Mouse (Mus musculus) central nervous system, embryonic 18 days (tissue): ENCODE measurements around the gene Clba1. TPM values are rescaled to one million over a fixed set of nuclear protein-coding genes. Genes with fewer than 3 reads are reported as not detected.

Source experiments
- polyA plus RNA-seq: library from polyadenylated mRNA; depleted of rRNA; stranded (reverse); fragments of >200 nt; gene quantifications from 2 replicates; pipeline ENCODE4 v1.2.3, GENCODE M21; 2012; rRNA removed

Gene Clba1
- polyA plus RNA-seq: 14.5 and 14.7 TPM in 2 replicates

DNA sequence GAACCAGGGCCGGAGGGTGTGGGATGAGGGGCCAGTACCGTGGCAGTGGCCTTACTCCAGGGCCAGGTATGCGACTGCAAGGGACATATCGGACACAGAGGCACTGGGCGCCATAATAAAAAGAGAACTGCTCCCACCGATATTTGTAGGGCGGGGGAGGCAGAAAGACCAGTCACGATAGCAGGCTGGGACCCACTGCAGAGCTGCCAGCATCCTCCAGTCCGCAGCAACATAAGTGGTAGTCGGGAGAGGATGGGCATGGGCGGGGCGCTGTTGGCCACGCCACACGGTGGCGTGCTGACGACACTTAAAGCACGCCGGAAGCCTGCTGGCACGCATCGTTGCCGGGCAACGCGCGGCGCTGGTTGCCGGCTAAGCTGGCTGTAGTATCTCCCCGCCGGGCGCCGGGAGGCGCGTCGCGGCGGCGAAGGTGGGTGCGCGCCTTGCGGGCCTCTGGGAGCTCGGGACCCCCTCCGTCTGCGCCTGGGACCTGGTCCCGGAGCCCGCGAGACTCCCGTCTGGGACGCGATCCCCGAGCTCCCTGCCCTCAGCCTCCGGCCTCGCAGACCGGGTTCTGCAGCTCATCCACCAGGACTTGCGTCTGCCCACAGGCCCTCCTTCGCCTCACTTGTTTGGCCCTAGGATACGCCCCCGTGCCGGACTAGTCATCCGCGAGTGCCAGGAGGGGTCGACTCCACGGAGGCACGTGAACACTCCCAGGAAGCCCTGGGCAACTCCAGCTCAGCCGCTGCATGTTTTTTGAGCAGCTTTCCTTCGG, at the start of gene Clba1:
Clba1 (plus strand) TSS at position 351 of the 778 bp plus-strand sequence.

DNA sequence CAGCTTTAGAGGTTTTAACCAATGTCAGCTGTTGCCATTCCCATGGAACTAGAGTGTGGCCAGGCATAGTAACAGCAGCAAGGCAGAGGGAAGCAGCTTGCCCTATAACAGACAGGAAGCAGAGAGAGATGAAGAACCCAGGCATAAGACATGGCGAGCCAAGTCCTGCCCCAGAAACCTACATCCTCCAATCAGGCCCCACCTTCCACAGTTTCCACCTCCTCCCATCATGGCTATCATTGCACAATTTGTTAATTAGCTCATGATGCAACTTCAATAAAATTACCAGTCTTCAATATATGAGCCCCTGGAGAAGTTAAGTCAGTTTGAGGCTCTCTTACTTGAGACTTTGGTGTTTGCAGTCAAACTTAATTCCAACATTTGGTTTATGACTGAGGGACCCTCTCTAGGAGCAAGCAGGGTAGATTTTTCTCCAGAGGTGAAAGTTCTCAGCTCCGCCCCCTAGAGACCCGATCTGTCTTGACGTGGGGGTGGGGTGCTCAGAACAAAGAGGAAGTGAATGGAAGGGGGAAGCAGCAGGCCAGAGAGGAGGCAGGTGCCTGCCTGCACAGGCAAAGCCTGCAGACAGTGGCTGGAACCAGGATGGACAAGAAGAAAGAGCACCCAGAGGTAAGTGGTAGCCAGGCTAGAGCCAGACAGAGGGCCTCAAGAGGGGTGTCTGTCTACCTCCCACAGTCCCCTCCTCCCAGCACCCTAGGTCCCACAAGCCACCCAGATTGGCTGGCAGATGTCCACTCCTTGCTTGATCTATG, 48.4 kb upstream of the Clba1 start, which contains the start of gene Pld4:
Pld4 (plus strand) TSS at position 502 of the 773 bp plus-strand sequence.

DNA sequence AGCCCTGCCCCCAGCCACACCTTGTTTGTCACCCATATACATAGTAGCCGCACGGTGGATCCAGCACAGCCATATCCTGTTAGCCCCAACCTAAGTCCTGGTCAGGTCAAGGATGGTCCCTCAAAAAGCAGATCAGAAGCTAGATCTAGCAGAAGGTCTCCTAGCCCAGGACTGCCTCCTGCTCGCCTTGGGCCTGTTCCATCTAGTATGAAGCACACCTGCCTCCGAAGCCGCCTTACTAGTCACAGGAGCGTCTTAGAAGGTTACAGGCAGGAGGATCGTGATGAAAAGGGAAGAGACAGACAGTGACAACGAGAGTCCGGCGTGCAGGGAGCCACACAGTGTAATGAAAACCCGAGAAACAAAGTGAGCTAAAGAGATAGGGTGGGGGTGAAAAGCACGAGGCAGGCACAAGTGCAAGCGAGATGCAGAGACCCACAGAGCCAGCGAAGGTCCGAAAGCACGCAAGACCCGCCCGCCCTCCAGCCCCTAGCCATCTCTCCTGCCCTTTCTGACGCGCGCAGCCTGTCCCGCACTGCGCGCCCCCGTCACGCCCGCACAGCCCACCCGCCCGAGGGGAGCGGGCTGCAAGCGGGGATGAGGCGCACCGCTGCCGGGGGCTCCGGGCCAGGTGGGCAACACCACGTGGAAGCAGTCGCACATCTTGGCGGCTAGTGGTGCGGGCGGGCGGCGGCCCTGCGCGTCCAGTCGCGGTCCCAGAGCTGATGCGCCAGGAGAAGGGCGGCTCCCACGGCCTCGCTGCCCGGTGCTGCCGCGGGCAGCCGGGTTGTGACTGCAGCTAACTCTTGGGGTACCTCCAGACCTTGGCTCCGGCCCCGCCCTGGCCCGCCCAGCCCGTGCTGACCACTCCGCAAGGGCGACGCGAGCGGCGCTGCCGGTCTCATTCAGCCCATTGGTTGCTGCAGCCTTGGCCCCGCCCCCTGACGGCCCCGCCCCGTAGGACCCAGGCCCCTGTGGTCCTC, 6.6 kb upstream of the Clba1 start, which contains the start of gene Ahnak2:
Ahnak2 (minus strand) TSS at position 794 of the 983 bp plus-strand sequence.

DNA sequence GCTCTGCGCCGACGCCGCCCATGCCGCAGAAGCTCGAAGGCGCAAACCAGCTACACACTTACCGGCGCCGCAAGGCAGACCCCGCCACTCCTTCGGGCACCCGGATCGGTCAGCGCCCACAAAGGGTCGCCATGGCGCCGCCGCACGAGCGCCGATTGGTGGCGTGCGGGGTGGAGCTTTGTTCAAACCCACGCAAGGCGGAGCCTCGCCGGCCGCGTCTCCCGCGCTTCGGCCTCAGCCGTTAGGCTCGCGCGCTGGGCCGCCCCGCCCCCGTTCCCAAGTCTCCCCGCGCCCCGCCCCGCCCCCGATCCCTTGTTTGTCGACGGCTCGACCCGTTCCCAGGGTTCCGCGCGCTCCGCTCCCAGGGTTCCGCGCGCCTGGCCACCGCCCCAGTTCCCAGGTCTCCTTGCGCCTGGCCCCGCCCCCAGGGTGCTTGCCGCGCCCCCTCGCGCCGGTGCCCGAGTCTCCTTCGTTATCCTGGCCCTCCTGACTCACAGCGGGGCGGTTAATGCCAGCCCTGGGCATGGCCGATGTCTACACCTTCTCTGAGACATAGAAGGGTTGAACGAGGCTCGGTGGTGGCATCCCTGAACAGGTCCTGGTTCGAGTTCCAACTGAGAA, 20.6 kb downstream of the Clba1 start, which contains the start of gene Cdca4:
Cdca4 (minus strand) TSS at position 180 of the 621 bp plus-strand sequence.

Other genes starting within 250 kb of the Clba1 start
- gene Inf2, start 220.2 kb upstream of the Clba1 start, polyA plus RNA-seq: 9.6 and 12.4 TPM in 2 replicates
- 3.2 and 8.8 TPM in 2 replicates for gene Adssl1, start 188.9 kb upstream of the Clba1 start, polyA plus RNA-seq
- 44.8 and 45.5 TPM in 2 replicates for gene Siva1, start 164.3 kb upstream of the Clba1 start, polyA plus RNA-seq
- gene Akt1, start 134.1 kb upstream of the Clba1 start, polyA plus RNA-seq: 253 and 274 TPM in 2 replicates
- gene Zbtb42, start 130.1 kb upstream of the Clba1 start, polyA plus RNA-seq: 0.71 and 0.98 TPM in 2 replicates
- gene Cep170b, start 88.5 kb upstream of the Clba1 start, polyA plus RNA-seq: 56.3 and 64.0 TPM in 2 replicates
- 5.6 and 6.2 TPM in 2 replicates for gene Pld4, start 48.3 kb upstream of the Clba1 start, polyA plus RNA-seq
- gene Ahnak2, start 6.3 kb upstream of the Clba1 start, polyA plus RNA-seq: 6.2 and 8.3 TPM in 2 replicates
- gene Cdca4, start 20.5 kb downstream of the Clba1 start, polyA plus RNA-seq: 28.8 and 28.9 TPM in 2 replicates
- gene Gpr132, start 59.3 kb downstream of the Clba1 start, polyA plus RNA-seq: 0.08 TPM in 1 of 2 replicates, not detected in the other
- gene Jag2, start 120.8 kb downstream of the Clba1 start, polyA plus RNA-seq: 59.0 and 68.4 TPM in 2 replicates
- 33.7 and 39.1 TPM in 2 replicates for gene Nudt14, start 133.2 kb downstream of the Clba1 start, polyA plus RNA-seq
- gene Btbd6, start 167.5 kb downstream of the Clba1 start, polyA plus RNA-seq: 46.2 and 54.6 TPM in 2 replicates
- gene Brf1, start 191.8 kb downstream of the Clba1 start, polyA plus RNA-seq: 50.2 and 52.5 TPM in 2 replicates
- 87.5 and 97.2 TPM in 2 replicates for gene Pacs2, start 205.6 kb downstream of the Clba1 start, polyA plus RNA-seq